Mouse (Mus musculus) lung, postnatal 14 days (tissue): ENCODE results near the gene Usp16.

Source experiments
- DNase-seq: peaks from one replicate; pipeline ENCODE4 v3.0.0; 2021

Usp16 gene

DNA sequence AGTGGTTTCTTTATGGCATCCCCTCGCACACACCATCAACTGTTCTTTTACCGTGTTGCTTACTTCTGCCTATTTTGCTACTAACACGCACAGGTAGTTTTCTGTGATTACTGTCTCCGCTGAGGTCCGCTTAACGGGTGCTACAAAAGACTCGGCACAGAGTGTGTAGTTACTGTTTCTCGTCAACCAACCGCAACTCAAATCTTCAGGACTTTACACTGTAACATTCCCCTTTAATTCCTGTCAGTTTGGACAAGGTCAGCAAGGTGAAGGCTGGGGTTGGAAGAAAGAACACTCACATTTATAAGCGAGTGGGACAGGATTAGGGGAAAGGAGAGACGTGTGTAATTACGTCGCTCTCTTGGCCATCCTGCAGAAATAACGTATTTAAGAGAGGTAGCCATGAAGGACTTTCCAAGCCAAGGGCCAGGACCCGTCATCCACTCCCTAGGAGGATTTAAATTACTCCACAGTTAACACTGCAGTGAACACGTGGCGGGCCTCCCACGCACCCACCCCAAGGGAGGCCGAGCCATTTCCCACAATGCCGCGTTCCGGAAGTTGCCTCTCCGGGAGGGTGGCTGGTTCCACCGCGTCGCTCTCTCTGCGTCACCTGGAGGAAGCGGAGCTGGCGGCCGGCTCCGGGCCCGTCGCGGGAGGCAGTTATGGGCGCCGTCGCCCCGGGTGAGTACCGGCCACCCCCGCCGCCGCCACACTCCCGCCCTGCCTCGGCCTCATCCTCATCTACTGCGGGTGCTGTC is at the start of gene Usp16:
Usp16 (plus strand) TSS at position 285 of the 761 bp plus-strand sequence.
- peak; percentile 92 for DNase-seq

DNA sequence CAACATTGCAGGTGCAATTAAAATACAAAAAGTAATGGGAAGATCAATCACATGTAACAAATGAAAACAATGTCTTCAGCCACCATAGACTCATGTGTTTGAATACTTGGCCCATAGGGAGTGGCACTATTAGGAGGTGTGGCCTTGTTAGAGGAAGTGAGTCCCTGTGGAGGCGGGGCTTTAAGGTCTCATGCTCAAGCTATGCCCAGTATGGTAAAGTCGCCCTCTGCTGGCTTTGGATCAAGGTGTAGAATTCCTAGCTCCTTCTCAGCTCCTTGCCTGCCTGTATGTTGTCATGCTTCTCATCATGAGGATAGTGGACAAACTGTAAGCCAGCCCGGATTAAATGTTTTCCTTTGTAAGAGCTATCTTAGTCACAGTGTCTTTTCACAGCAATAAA is 49.5 kb upstream of the Usp16 start:
- DNase-seq, result peak; percentile 11

- DNase-seq, result no peak
Observed at GRCm38 (mm10) chr16:87420662-87421061, 33.8 kb upstream of the Usp16 start.

GRCm38 (mm10) chr16:87427516-87427915 is 27.0 kb upstream of the Usp16 start:
- peak; percentile 36 for DNase-seq

GRCm38 (mm10) chr16:87432033-87432814 is 22.3 kb upstream of the Usp16 start, which contains the start of gene Ltn1:
Gene Ltn1 (minus strand): TSS chr16:87432612.
- DNase-seq, result peak; percentile 98

DNA sequence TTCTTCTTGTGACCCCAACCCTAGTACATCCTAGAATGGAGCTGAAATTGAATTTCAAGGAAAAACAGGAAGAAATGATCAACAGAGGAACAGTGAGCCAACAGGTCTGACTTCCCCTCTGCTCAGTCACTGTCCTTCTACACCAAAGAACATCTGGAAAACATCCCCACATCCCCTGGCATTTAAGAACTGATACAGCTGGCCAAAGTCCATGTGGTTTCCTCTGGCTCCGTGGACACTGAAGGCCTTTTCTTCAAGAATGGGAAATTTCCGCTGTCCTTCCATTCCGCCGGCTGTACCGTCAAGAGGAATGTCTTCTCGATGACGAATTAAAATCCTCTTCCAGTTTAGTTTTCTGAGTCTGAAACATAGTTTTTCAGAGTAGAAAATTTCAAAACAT is 20.2 kb upstream of the Usp16 start:
- no peak for DNase-seq

GRCm38 (mm10) chr16:87434946-87435345 is 19.6 kb upstream of the Usp16 start:
- DNase-seq, result no peak

- DNase-seq, result no peak
Observed at GRCm38 (mm10) chr16:87435411-87436205, 18.9 kb upstream of the Usp16 start.

DNA sequence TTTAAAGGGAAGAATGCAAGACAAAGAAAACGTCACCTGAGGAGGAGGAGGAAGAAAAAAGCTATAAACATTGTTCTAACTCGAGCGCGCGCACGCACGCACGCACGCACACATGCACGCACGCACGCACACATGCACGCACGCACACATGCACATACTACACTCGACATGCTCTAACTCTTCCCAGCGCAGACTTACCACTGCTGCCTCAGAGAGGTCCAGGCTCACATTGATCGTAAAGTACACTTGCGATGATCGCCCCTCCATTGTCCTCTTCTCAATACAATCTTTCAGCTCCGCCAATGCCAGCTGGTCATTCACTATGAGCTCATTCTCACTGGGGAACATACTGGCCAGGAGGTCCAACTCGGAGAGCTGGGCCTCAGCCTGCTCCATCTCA is 17.4 kb upstream of the Usp16 start:
- no peak for DNase-seq

GRCm38 (mm10) chr16:87438697-87439096 is 15.8 kb upstream of the Usp16 start:
- DNase-seq, result no peak

GRCm38 (mm10) chr16:87440184-87440686 is 14.3 kb upstream of the Usp16 start, which contains the start of gene Rwdd2b:
Gene Rwdd2b (minus strand): TSS chr16:87440573.
- DNase-seq, result peak; percentile 94

GRCm38 (mm10) chr16:87441089-87441488 is 13.4 kb upstream of the Usp16 start:
- DNase-seq, result no peak

- no peak for DNase-seq
Observed at GRCm38 (mm10) chr16:87442291-87442690, 12.2 kb upstream of the Usp16 start.

DNA sequence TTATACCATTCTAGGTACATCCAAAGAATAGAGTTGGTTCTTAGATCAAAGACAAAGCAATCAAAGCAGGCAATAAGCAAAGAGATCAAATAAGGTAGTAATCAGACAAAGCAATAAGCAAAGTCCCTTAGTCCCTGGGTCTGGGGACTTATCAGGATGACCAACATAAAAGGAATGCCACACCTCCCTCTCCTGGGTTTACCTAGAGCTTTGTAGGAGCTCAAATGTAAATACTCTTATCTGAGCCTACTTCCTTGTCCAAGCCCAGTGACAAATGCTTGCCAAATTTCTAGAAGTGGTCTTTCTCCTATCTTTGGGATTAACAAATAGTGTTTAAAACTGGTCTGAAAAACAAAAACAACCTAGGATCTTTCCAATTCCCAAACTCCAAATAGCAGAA is 11.3 kb upstream of the Usp16 start:
- no peak for DNase-seq

GRCm38 (mm10) chr16:87444071-87444470 is 10.4 kb upstream of the Usp16 start:
- no peak for DNase-seq

- no peak for DNase-seq
Observed at GRCm38 (mm10) chr16:87445110-87445509, 9.4 kb upstream of the Usp16 start.

- no peak for DNase-seq
Observed at GRCm38 (mm10) chr16:87445528-87445927, 9.0 kb upstream of the Usp16 start.

DNA sequence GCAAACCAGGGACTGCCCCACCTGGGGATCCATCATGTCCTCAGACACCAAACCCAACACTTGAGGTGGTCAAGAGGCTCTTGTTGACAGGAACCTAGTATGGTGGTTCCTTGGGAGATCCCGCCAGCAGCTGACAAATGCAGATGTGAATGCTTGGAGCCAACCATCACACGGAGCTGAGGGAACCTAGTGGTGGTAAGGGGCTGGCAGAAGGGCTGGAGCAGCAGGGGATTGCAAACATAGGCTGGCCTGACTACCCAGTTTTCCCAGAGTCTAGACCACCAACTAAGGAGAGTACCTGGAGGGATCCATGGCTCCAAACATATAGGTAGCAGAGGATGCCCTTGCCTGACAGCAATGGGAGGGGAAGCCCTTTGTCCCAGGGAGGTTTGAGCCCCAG is 1.3 kb upstream of the Usp16 start:
- DNase-seq, result no peak

GRCm38 (mm10) chr16:87455180-87455611 is 693 bp downstream of the Usp16 start:
- DNase-seq, result peak; percentile 17

DNA sequence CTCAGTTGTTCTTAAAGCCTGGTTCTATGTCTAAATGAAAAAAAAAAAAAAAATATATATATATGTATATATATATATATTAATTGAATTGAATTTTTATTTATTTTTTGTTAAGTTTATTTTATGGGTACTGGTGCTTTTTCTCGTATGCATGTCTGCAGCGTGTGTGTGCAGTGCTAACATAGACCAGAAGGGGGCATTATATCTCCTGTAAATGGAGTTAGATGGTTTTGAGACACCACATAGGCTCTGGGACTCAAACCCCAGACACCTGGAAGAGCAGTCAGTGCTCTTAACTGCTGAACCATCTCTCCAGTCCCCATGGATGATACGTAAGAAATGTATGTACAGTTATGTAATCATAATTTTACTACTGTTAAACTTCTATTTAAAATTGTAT is 4.2 kb downstream of the Usp16 start:
- no peak for DNase-seq

- DNase-seq, result no peak
Observed at GRCm38 (mm10) chr16:87470579-87470978, 16.1 kb downstream of the Usp16 start.

DNA sequence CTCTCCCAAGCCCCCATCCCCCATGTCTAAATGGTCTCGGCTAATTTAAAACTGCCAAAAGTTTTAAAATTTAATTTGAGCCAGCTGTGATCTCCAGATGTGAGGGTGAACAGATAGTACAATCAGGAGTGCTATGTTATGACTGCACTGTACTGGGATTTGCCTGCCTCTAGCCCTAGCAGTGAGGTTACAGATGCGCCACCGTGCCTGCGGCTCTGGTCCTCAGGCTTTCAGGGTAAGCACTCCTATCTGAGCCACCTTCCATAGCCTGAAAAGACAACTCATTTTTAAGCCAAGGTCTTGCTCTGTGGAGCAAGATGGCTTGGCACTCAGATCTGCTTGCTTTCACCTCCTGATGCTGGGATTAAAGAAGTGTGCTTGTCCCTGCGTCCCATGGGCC is 29.9 kb downstream of the Usp16 start:
- DNase-seq, result no peak

DNA sequence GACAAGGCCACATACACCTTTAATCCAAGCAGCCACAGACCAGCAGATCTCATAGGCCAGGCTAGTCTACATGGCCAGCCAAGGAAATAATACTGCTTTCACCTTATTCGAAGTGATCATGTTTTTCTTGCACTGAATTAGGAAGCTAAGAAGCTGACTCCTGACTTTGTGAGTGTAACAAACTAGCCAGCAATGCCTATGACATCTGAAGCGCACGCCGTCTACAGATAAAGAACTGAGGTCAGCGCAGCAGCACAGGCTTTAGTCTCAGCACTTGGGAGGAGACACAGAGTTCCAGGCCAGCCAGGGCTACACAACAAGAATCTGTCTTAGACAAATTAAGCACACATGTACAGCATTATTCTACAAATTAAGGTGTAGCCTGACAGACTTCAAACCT is 32.2 kb downstream of the Usp16 start:
- no peak for DNase-seq
